8 mouse cellular contexts compared by ENCODE assay signal in genomic region chr19:4100718-4101261, GRCm38 (mm10). TPM values are rescaled to one million over a fixed set of nuclear protein-coding genes. Genes with fewer than 3 reads are reported as not detected.
A peak's percentile ranks its signal among the peaks of the same experiment; 100 is the strongest.
DNase-seq lines count a peak whose midpoint lies in the region; ATAC-seq and TF ChIP-seq lines count a peak whose summit lies in the region.

No protein-coding gene starts in this region.

- H3K36me3 ChIP-seq in kidney, adult 2 months (ENCODE audit: control insufficient read depth, insufficient read depth, low read length) = no peaks in the 10 kb centered on the region
- 0 out of 2 replicates have a peak, but pooled peaks cover 10% of the 10 kb centered on the region for H3K36me3 ChIP-seq in forebrain, embryonic 14.5 days (ENCODE audit: control insufficient read depth, insufficient read depth, low read length)
- no peaks in the 10 kb centered on the region for H3K36me3 ChIP-seq in intestine, embryonic 14.5 days (ENCODE audit: control insufficient read depth, insufficient read depth, low read length)
- H3K36me3 ChIP-seq in liver, embryonic 12.5 days = peaks cover 4% of the 10 kb centered on the region; the same call in 1 of the 2 replicates

- H3K4me2 ChIP-seq in forebrain, embryonic 14.5 days (ENCODE audit: low read length) = peak overlapping the region; percentile 90
- H3K4me2 ChIP-seq in intestine, embryonic 14.5 days (ENCODE audit: low read length) = peak overlapping the region; percentile 90
- peak overlapping the region; percentile 93 for H3K4me2 ChIP-seq in liver, embryonic 12.5 days

- peak overlapping the region; percentile 80 for H3K4me3 ChIP-seq in kidney, adult 2 months (ENCODE audit: insufficient read depth, low read depth, low read length)
- peak overlapping the region; percentile 46 for H3K4me3 ChIP-seq in forebrain, embryonic 14.5 days (ENCODE audit: low read depth, low read length)
- peak overlapping the region; percentile 41 for H3K4me3 ChIP-seq in intestine, embryonic 14.5 days (ENCODE audit: low read depth, low read length)
- peak overlapping the region; percentile 72 for H3K4me3 ChIP-seq in liver, embryonic 12.5 days

- H3K9me3 ChIP-seq in forebrain, embryonic 14.5 days (replicated peaks; ENCODE audit: control insufficient read depth, low read length) = no peaks in the 10 kb centered on the region
- H3K9me3 ChIP-seq in intestine, embryonic 14.5 days (ENCODE audit: control insufficient read depth, low read length) = no peaks in the 10 kb centered on the region
- no peaks in the 10 kb centered on the region for H3K9me3 ChIP-seq in liver, embryonic 12.5 days (replicated peaks)

- H3K27ac ChIP-seq in kidney, adult 2 months (ENCODE audit: insufficient read depth, low read depth, low read length) = no peak overlapping the region
- H3K27ac ChIP-seq in forebrain, embryonic 14.5 days (ENCODE audit: low read depth, low read length) = 0 out of 2 replicates have a peak overlapping the region, but pooled peaks have one; percentile 21
- no peak overlapping the region for H3K27ac ChIP-seq in intestine, embryonic 14.5 days (ENCODE audit: low read depth)
- H3K27ac ChIP-seq in liver, embryonic 12.5 days = no peak overlapping the region

- TF ChIP-seq CTCF in kidney, adult 2 months (conservative IDR thresholded peaks at IDR 0.05; ENCODE audit: insufficient read depth, insufficient read length, low read depth, low read length) = no peak

- H3K27me3 ChIP-seq in kidney, adult 2 months (replicated peaks; ENCODE audit: control insufficient read depth, insufficient read depth, low read length) = no peaks in the 10 kb centered on the region
- H3K27me3 ChIP-seq in forebrain, embryonic 14.5 days (replicated peaks; ENCODE audit: control insufficient read depth, insufficient read depth, low read length) = peaks cover 6% of the 10 kb centered on the region; the same call in 1 of the 2 replicates
- peaks cover 23% of the 10 kb centered on the region for H3K27me3 ChIP-seq in intestine, embryonic 14.5 days (replicated peaks; ENCODE audit: control insufficient read depth, insufficient read depth, low read length)
- H3K27me3 ChIP-seq in liver, embryonic 12.5 days (replicated peaks) = peaks cover 55% of the 10 kb centered on the region

- 8% methylated on average over 52 of the region's 52 CpGs for WGBS in kidney, adult 2 months
- WGBS in forebrain, embryonic 14.5 days = under 1% methylated on average over 52 of the region's 52 CpGs
- under 1% methylated on average over 52 of the region's 52 CpGs for WGBS in intestine, embryonic 14.5 days
- WGBS in liver, embryonic 12.5 days (ENCODE audit: insufficient replicate concordance) = 2% methylated on average over 51 of the region's 52 CpGs

- no peak for DNase-seq in kidney, adult 2 months
- no peak for DNase-seq in kidney, adult 9 months
- DNase-seq in adrenal gland, postnatal 14 days = peak; percentile 85
- DNase-seq in forebrain, embryonic 14.5 days (ENCODE audit: low spot score) = peak; percentile 49
- DNase-seq in intestine, embryonic 14.5 days (ENCODE audit: low spot score) = peak; percentile 67
- peak; percentile 36 for DNase-seq in ovary, postnatal 14 days (ENCODE audit: low spot score)
- no peak for DNase-seq in gastrocnemius, adult 8-10 months (ENCODE audit: low spot score in 2 of 2)

- TF ChIP-seq POLR2A in kidney, adult 2 months (IDR thresholded peaks at IDR 0.05; ENCODE audit: low read depth, low read length) = no peak

- 0 out of 2 replicates have a peak, but pooled peaks have one; percentile 10 for ATAC-seq in forebrain, embryonic 14.5 days
- ATAC-seq in intestine, embryonic 14.5 days (replicated peaks; ENCODE audit: low FRiP score, low TSS enrichment, low read depth) = no peak
- no peak for ATAC-seq in liver, embryonic 12.5 days

- peak overlapping the region; percentile 72 for H3K9ac ChIP-seq in forebrain, embryonic 14.5 days (ENCODE audit: low read length)
- H3K9ac ChIP-seq in intestine, embryonic 14.5 days (ENCODE audit: low read length) = 0 out of 2 replicates have a peak overlapping the region, but pooled peaks have one; percentile 23
- peak overlapping the region; percentile 70 for H3K9ac ChIP-seq in liver, embryonic 12.5 days

- peaks cover 11% of the 10 kb centered on the region; the same call in 1 of the 2 replicates for H3K4me1 ChIP-seq in kidney, adult 2 months (ENCODE audit: control insufficient read depth, insufficient read depth, low read length)
- H3K4me1 ChIP-seq in forebrain, embryonic 14.5 days (ENCODE audit: control insufficient read depth, insufficient read depth, low read length) = peaks cover 27% of the 10 kb centered on the region
- H3K4me1 ChIP-seq in intestine, embryonic 14.5 days (replicated peaks; ENCODE audit: control insufficient read depth, insufficient read depth, low read length) = peaks cover 30% of the 10 kb centered on the region
- H3K4me1 ChIP-seq in liver, embryonic 12.5 days = peaks cover 50% of the 10 kb centered on the region

RNA-seq across cellular contexts. Expression of gene Pitpnm1, which starts 1.0 kb away (rescaled TPM):
- polyA plus RNA-seq in kidney, adult 2 months (2012; rRNA removed) = 41.6 and 46.3 TPM in 2 replicates
- total RNA-seq in adrenal gland, postnatal 14 days (2021) = 95.1 and 116 TPM in 2 replicates
- 29.1 and 40.8 TPM in 2 replicates for polyA plus RNA-seq in forebrain, embryonic 14.5 days (2014; fragmentation: Nextera tagmentation; extraction: Ambion mirVana)
- 13.3 and 14.3 TPM in 2 replicates for polyA plus RNA-seq in intestine, embryonic 14.5 days (2014; fragmentation: Nextera tagmentation; extraction: Ambion mirVana)
- polyA plus RNA-seq in liver, embryonic 12.5 days (2016; fragmentation: Nextera tagmentation; extraction: Ambion mirVana) = 4.8 and 5.0 TPM in 2 replicates
- 1 to 10 TPM; 1.1 to 3.3 (median 2.4) TPM for total RNA-seq in gastrocnemius, adult 8-10 months (2022)

RNA-seq across cellular contexts. Expression of gene Cdk2ap2, which starts 3.8 kb away (rescaled TPM):
- polyA plus RNA-seq in kidney, adult 2 months (2012; rRNA removed) = 134 and 138 TPM in 2 replicates
- total RNA-seq in adrenal gland, postnatal 14 days (2021) = 78.4 and 97.1 TPM in 2 replicates
- polyA plus RNA-seq in forebrain, embryonic 14.5 days (2014; fragmentation: Nextera tagmentation; extraction: Ambion mirVana) = 88.6 and 91.7 TPM in 2 replicates
- 87.4 and 103 TPM in 2 replicates for polyA plus RNA-seq in intestine, embryonic 14.5 days (2014; fragmentation: Nextera tagmentation; extraction: Ambion mirVana)
- 93.2 and 101 TPM in 2 replicates for polyA plus RNA-seq in liver, embryonic 12.5 days (2016; fragmentation: Nextera tagmentation; extraction: Ambion mirVana)
- 10 to 100 TPM; 14.0 to 20.3 (median 18.0) TPM for total RNA-seq in gastrocnemius, adult 8-10 months (2022)

RNA-seq across cellular contexts. Expression of gene Cabp2, which starts 19.4 kb away (rescaled TPM):
- polyA plus RNA-seq in kidney, adult 2 months (2012; rRNA removed) = 0.66 and 0.92 TPM in 2 replicates
- total RNA-seq in adrenal gland, postnatal 14 days (2021) = not detected in 2 replicates
- not detected in 2 replicates for polyA plus RNA-seq in forebrain, embryonic 14.5 days (2014; fragmentation: Nextera tagmentation; extraction: Ambion mirVana)
- polyA plus RNA-seq in intestine, embryonic 14.5 days (2014; fragmentation: Nextera tagmentation; extraction: Ambion mirVana) = 0.57 TPM in 1 of 2 replicates, not detected in the other
- 0.37 and 0.53 TPM in 2 replicates for polyA plus RNA-seq in liver, embryonic 12.5 days (2016; fragmentation: Nextera tagmentation; extraction: Ambion mirVana)
- total RNA-seq in gastrocnemius, adult 8-10 months (2022) = not detected

RNA-seq across cellular contexts. Expression of gene Aip, which starts 24.9 kb away (rescaled TPM):
- 80.5 and 96.2 TPM in 2 replicates for polyA plus RNA-seq in kidney, adult 2 months (2012; rRNA removed)
- 81.3 and 94.1 TPM in 2 replicates for total RNA-seq in adrenal gland, postnatal 14 days (2021)
- polyA plus RNA-seq in forebrain, embryonic 14.5 days (2014; fragmentation: Nextera tagmentation; extraction: Ambion mirVana) = 85.2 and 94.4 TPM in 2 replicates
- 89.7 and 96.0 TPM in 2 replicates for polyA plus RNA-seq in intestine, embryonic 14.5 days (2014; fragmentation: Nextera tagmentation; extraction: Ambion mirVana)
- 42.0 and 43.6 TPM in 2 replicates for polyA plus RNA-seq in liver, embryonic 12.5 days (2016; fragmentation: Nextera tagmentation; extraction: Ambion mirVana)
- 10 to 100 TPM; 85.7 to 96.3 (median 90.3) TPM for total RNA-seq in gastrocnemius, adult 8-10 months (2022)

RNA-seq across cellular contexts. Expression of gene Gpr152, which starts 38.8 kb away (rescaled TPM):
- polyA plus RNA-seq in kidney, adult 2 months (2012; rRNA removed) = 0.03 and 0.05 TPM in 2 replicates
- total RNA-seq in adrenal gland, postnatal 14 days (2021) = 0.08 TPM in 1 of 2 replicates, not detected in the other
- not detected in 2 replicates for polyA plus RNA-seq in forebrain, embryonic 14.5 days (2014; fragmentation: Nextera tagmentation; extraction: Ambion mirVana)
- not detected in 2 replicates for polyA plus RNA-seq in intestine, embryonic 14.5 days (2014; fragmentation: Nextera tagmentation; extraction: Ambion mirVana)
- not detected in 2 replicates for polyA plus RNA-seq in liver, embryonic 12.5 days (2016; fragmentation: Nextera tagmentation; extraction: Ambion mirVana)
- total RNA-seq in gastrocnemius, adult 8-10 months (2022) = not detected

Comparison
In these comparisons a context has a peak if more than half of its experiments do, and no peak if none do; other contexts are left out.
1. DNase-seq: peak in adrenal gland, postnatal 14 days (single experiment), forebrain, embryonic 14.5 days (single experiment), intestine, embryonic 14.5 days (single experiment) and ovary, postnatal 14 days (single experiment); none in kidney, adult 2 months (single experiment), kidney, adult 9 months (single experiment) and gastrocnemius, adult 8-10 months (0 of 2).
2. Peak in every context shown above with its lines, with median percentiles within 50 percentile points of each other: H3K4me3 ChIP-seq, H3K4me2 ChIP-seq and H3K9ac ChIP-seq.